Mouse (Mus musculus): Measurements from ENCODE around the gene Gm20661.

DNA sequence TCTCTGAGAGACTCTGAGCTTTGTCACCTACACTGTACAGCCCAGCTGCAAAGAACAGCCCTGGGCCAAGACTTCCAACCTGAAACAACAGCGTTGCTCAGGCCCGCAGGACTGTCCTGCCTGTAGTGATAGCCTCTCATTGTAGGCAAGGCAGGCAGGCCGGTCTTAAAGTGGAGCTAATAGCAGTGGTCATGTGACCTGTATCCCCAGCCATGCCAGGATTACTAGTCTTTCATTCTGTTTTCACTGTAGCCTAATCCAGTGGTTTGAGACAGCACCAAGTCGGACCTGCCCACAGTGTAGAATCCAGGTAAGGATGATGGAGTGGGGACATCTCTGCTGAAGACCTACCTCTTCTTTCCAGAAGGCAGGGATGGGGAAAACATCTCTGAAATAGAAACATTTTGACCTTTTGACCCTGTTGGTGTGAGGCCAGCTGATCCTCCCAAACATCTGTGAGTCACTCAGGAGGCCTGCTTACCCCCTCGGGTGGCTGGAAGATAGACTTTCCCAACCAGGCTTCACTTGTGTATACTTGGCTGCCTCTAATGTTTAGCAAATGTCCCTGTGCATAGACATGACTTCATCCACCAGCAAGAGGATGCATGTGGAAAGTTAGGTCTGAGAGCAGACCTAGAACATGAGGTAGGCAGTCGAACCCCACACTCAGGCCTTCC lies 27.1 kb upstream of the Gm20661 start:
- no peak for TF ChIP-seq CTCF (IDR thresholded peaks at IDR 0.05; ENCODE audit: extremely low read depth, insufficient read depth, low read length)
- TF ChIP-seq POLR2A (IDR thresholded peaks at IDR 0.05; ENCODE audit: extremely low read depth, insufficient read depth, low read length): no peak
